Mouse (Mus musculus) layer of hippocampus, adult 18-20 months (tissue): ENCODE data around the gene 9530068E07Rik. TPM values are rescaled to one million over a fixed set of nuclear protein-coding genes. Genes with fewer than 3 reads are reported as not detected.
"Not testable (repeated sequence)": the region's sequence is repeated elsewhere in the genome, so short reads cannot be mapped to it uniquely, and the experiment has no call there.

ENCODE experiments used
- DNase-seq, 2 experiments: peaks; one replicate each; pipeline ENCODE4 v3.0.0; 2022; ENCODE audit warnings: low spot score in 2 of 2
- total RNA-seq, 2 experiments: library from RNA; stranded (reverse); gene quantifications; 2 replicates each; pipeline ENCODE4 v1.2.3; 2021

The 9530068E07Rik gene
- total RNA-seq, 2 experiments from 2014 or later: 64.4 to 66.8 TPM

GRCm38 (mm10) chr11:52370538-52370937, 25.7 kb upstream of the 9530068E07Rik start:
- peak in 1 of 2 experiments; percentile 54 for DNase-seq

- DNase-seq: no peak
These were observed 22.4 kb upstream of the 9530068E07Rik start for GRCm38 (mm10) chr11:52373841-52374240.

- DNase-seq: peak in 1 of 2 experiments; percentile 57
These were observed 21.9 kb upstream of the 9530068E07Rik start for GRCm38 (mm10) chr11:52374340-52374739.

- DNase-seq: no peak
These were observed 18.6 kb upstream of the 9530068E07Rik start for GRCm38 (mm10) chr11:52377579-52377978.

- no peak for DNase-seq
These were observed 17.0 kb upstream of the 9530068E07Rik start for GRCm38 (mm10) chr11:52379241-52379640.

- no peak for DNase-seq
These were observed 12.5 kb upstream of the 9530068E07Rik start for GRCm38 (mm10) chr11:52383741-52384140.

GRCm38 (mm10) chr11:52384667-52385066, 11.6 kb upstream of the 9530068E07Rik start:
- DNase-seq: no peak

GRCm38 (mm10) chr11:52386892-52387291, 9.3 kb upstream of the 9530068E07Rik start:
- no peak for DNase-seq

GRCm38 (mm10) chr11:52388150-52388549, 8.1 kb upstream of the 9530068E07Rik start:
- DNase-seq: no peak

- not testable (repeated sequence) for DNase-seq
These were observed 7.2 kb upstream of the 9530068E07Rik start for GRCm38 (mm10) chr11:52388979-52389378.

- DNase-seq: no peak
These were observed 6.3 kb upstream of the 9530068E07Rik start for GRCm38 (mm10) chr11:52389933-52390332.

- no peak for DNase-seq
These were observed 1.7 kb upstream of the 9530068E07Rik start for GRCm38 (mm10) chr11:52394494-52394893.

GRCm38 (mm10) chr11:52395343-52395742, 885 bp upstream of the 9530068E07Rik start:
- DNase-seq: no peak

- DNase-seq: no peak
These were observed 465 bp downstream of the 9530068E07Rik start for GRCm38 (mm10) chr11:52396597-52397188.

GRCm38 (mm10) chr11:52397385-52397987, 1.3 kb downstream of the 9530068E07Rik start:
- no peak for DNase-seq

GRCm38 (mm10) chr11:52401476-52401875, 5.2 kb downstream of the 9530068E07Rik start:
- DNase-seq: no peak

GRCm38 (mm10) chr11:52402566-52402965, 6.3 kb downstream of the 9530068E07Rik start:
- no peak for DNase-seq

- no peak for DNase-seq
These were observed 8.0 kb downstream of the 9530068E07Rik start for GRCm38 (mm10) chr11:52404209-52404608.

GRCm38 (mm10) chr11:52405196-52405688, 9.0 kb downstream of the 9530068E07Rik start:
- DNase-seq: no peak

- no peak for DNase-seq
These were observed 13.1 kb downstream of the 9530068E07Rik start for GRCm38 (mm10) chr11:52409316-52409715.

- no peak for DNase-seq
These were observed 22.1 kb downstream of the 9530068E07Rik start for GRCm38 (mm10) chr11:52418358-52418757.

GRCm38 (mm10) chr11:52419246-52419645, 23.0 kb downstream of the 9530068E07Rik start:
- no peak for DNase-seq

GRCm38 (mm10) chr11:52419861-52420260, 23.6 kb downstream of the 9530068E07Rik start:
- DNase-seq: no peak
